Mouse (Mus musculus) cerebellum, adult 9-10 months (tissue): ENCODE measurements around the gene Babam1.
A peak's percentile ranks its signal among the peaks of the same experiment; 100 is the strongest.

ENCODE experiments used
- DNase-seq: peaks from one replicate; pipeline ENCODE4 v3.0.0; 2022

Babam1 gene

GRCm38 (mm10) chr8:71381971-71382961 is 14.4 kb upstream of the Babam1 start:
- peak; percentile 86 for DNase-seq

DNA sequence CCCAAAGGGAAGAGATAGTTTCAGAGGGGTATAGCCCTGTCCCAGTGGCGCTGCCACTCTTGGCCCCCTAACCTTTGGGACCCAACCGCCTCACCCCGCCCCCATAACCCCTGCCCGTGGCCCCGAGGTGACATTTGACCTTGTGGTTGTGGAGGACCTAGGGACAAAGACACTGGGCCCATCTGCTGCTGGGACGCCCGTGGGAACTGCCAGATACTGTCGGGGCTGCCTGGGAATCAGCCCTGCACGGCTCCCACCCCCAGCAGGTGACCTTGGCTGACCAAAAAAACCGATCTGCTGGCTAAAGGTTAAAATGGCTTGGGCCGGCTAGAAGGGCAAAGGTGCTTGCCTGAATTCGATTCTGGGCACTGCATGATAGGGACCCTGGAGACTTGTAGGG is 13.3 kb upstream of the Babam1 start:
- DNase-seq: peak; percentile 42

GRCm38 (mm10) chr8:71383860-71384259 is 12.8 kb upstream of the Babam1 start:
- DNase-seq: no peak

DNA sequence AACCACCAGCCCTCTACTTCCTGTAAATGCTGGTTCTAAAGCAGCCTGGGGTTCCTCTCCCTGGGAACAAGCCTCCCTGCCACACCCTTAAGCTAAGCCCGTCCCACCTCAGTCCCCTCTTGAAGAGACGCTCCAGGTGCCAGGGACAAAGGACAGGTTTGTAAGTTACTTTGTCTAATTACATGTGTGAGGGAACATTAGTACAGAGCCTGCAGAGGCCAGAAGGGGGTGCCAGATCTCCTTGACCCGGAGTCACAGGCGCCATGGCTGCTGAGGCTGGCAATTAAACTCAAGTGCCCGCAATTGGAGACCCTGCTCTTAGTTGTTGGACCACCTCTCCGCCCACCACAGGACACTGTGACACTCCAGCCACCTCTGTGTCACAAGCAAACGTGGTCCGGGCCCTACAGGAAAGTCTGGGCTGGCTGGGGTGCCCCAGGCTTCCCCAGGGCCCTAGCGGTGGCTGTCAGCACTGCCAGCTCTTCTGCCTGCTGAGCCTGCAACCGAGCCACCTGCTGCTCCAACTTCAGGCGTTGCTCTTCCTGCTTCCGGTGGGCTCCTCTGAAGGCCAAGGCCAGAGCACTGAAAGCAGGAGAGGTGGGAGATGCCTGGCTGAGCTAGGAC is 11.3 kb upstream of the Babam1 start:
- no peak for DNase-seq

GRCm38 (mm10) chr8:71388267-71388666 is 8.4 kb upstream of the Babam1 start:
- DNase-seq: no peak

DNA sequence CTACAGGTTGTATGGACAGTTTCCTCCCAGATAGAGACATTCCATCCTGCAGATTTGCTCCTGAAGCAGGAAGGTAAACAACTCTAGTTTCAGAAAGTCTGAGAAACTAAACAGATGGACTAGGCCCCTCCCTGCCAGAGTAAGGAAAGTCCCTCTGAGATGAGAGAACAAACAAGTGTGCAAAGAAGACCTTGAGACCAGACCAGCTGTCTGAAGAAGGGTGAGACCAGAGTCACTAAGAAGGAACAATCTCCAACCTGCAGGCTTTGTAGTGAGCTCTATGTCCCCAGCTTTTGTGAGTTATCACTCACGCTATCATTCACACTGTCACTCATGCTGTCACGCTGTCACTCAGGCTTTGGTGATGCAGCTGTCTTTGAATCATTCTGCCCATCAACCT is 5.0 kb upstream of the Babam1 start:
- DNase-seq: no peak

- no peak for DNase-seq
Measured at GRCm38 (mm10) chr8:71392391-71392790, 4.3 kb upstream of the Babam1 start.

GRCm38 (mm10) chr8:71392871-71393270 is 3.8 kb upstream of the Babam1 start:
- no peak for DNase-seq

DNA sequence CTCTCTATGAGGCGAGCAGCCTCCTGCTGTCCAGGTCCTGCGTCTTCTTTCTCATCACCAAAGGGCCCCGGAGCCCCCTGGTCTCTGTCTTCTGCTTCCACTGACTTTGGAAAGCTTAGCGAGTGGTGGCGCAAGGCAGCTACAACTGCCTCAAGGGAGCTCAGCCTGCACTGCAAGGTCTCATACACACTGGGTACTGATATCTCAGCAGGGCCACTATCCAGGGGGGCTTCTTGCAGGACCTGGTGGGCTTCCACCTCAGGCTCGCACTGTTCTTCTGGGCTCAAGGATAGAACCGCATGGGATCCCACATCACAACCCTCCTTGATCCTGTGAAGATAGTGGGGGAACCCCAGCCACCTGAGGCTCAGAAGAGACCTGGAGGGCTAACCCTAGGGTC is 2.2 kb upstream of the Babam1 start:
- no peak for DNase-seq

GRCm38 (mm10) chr8:71395071-71395470 is 1.6 kb upstream of the Babam1 start:
- peak; percentile 52 for DNase-seq

DNA sequence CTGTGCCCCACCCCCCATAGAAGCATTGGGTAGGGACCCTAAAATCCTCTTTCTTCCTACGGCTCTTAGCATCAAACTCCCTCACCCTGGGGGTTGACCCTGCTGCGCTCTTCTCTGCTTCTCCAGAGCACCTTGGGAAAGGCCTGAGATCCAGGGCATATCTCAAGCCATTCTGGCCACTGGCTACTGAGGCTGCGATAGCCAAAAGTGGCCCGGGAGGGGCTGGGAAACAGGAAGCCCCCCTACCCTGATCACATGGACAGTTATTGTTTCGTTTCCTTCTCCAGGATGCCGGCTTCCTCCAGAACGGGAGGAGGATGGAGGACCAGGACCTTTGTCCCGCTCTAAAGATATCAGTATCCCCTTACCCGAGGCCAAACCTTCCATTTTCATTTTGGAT is 1.0 kb upstream of the Babam1 start, which contains the start of gene Ushbp1:
Gene Ushbp1, minus strand, starts transcription at position 174 of the 400 bp plus-strand sequence.
- peak; percentile 61 for DNase-seq

DNA sequence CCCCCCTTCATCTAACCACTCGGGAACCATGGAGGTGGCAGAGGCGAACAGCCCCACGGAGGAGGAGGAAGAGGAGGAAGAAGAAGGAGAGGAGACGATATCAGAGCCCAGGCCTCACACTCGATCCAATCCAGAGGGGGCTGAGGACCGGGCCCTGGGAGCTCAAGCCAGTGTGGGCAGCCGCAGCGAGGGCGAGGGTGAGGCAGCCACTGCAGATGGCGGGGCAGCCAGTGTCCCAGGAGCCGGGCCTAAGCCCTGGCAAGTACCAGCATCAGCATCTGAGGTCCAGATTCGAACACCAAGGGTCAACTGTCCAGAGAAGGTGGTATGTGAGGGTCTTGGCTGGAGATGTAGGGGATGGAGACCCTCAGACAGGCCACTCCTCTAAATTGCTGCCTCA is 1.0 kb downstream of the Babam1 start:
- DNase-seq: peak; percentile 47

DNA sequence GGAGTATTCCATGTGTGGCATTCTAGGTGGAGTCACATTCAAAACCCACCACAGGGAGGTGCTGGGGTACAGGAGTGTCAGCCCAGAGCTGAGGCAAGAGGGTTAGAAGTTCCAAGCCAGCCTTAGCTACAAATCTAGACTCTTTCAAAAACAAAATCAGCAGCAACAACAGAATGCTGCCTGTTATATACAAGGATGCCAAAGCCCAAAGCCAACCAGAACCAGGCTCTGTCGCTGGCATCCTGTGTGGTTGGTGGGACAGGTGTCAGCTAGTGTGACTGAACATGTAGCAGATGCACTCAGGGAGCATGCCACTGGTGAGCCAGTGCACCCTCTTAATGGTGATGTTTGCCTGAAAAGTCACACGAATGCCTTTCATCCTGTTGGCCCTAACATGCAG is 4.2 kb downstream of the Babam1 start:
- DNase-seq: no peak

DNA sequence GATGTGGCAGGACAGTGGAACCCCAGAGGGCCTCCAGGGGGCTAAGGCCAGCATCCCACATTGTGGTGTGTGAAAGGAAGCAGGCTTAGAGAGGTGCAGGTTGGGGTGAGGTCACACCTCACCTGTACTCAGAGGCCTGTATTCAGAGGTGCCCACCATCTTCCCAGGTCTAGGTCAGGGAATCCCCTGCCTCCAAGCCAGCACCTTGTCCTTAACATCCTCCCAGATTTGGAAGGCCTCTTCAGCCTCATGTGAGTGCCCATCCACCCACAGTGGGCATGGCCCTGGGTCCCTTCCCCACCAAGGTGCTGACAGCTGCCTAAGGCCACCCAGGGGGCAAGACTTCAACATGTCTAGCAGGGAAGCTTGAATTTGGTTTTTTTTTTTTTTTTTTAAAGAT is 4.8 kb downstream of the Babam1 start:
- DNase-seq: no peak

DNA sequence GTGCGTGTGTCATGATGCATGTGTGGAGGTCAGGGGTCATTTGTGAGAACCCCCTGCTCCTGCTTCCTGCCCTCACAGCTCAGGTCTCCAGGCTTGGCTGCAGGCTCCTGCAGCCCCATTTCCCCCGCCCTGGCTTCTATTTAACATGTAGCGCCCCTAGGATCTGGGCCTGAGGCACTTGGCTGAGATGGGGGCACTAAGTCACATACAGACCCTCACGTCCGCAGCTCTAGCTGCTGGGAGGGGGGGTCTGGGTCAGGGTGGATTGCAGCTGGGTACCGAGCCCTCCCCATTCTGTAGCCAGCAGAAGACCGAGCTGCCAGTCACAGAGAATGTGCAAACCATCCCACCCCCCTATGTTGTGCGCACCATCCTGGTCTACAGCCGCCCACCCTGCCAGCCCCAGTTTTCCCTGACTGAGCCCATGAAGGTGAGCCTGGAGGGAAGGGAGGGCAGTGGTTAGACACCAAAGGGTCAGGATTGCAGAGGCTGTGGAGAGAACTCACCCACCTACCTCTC is 5.8 kb downstream of the Babam1 start:
- DNase-seq: peak; percentile 17

DNA sequence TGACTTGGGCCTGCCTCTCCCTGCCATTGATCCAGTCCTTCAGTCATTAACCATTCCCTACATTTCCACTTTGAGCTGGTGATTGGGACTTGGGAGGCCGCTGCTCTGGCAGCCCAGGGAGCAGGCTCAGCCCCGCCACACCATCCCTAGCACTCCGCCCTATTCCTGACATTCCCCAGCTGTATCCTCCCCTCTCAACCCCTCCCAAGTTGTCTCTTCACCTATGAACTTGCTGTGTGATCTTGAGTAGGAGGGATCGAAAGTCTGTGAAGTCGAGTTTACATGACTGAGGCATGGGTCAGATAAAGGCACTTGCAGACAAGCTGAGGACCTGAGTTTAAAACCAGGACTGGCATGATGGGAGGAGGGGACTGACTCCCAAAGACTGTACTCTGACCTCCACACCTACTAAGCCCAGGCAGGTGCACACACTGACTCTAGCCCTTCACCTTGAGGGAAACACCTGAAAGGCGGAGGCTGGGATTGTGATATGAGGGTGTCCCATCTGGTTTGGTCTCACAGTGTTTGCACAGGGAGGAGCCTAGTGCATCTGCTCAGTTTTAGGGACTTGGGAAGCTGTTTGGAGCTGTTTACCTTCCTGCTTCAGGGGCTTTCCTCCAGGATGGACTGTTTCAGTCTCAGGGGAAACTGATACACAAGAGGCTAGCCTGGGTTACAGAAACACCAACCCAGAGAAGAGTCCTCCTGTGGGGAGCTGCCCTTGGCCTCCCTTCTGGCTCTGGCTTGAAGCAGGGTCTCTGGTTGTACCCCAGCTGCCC is 6.6 kb downstream of the Babam1 start:
- DNase-seq: no peak

DNA sequence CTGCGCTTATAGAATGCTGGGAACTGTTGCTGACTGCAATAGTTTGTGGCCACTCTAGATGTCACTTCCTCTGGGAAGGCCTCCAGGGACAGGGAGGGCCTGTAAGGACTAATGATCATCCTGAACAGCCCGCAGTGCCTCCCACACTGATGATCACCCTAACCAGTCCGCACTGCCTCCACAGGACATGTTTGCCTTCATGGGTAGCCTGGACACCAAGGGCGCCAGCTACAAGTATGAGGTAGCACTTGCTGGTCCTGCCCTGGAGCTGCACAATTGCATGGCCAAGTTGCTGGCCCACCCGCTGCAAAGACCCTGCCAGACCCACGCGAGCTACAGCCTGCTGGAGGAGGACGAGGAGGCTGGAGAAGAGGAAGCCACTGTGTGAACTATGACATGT is 7.3 kb downstream of the Babam1 start:
- peak; percentile 16 for DNase-seq

GRCm38 (mm10) chr8:71404951-71405351 is 8.3 kb downstream of the Babam1 start:
- DNase-seq: peak; percentile 43

GRCm38 (mm10) chr8:71405401-71406098 is 8.9 kb downstream of the Babam1 start, which contains the start of gene Ankle1:
Gene Ankle1 (plus strand): TSS chr8:71406010.
- DNase-seq: peak; percentile 94

DNA sequence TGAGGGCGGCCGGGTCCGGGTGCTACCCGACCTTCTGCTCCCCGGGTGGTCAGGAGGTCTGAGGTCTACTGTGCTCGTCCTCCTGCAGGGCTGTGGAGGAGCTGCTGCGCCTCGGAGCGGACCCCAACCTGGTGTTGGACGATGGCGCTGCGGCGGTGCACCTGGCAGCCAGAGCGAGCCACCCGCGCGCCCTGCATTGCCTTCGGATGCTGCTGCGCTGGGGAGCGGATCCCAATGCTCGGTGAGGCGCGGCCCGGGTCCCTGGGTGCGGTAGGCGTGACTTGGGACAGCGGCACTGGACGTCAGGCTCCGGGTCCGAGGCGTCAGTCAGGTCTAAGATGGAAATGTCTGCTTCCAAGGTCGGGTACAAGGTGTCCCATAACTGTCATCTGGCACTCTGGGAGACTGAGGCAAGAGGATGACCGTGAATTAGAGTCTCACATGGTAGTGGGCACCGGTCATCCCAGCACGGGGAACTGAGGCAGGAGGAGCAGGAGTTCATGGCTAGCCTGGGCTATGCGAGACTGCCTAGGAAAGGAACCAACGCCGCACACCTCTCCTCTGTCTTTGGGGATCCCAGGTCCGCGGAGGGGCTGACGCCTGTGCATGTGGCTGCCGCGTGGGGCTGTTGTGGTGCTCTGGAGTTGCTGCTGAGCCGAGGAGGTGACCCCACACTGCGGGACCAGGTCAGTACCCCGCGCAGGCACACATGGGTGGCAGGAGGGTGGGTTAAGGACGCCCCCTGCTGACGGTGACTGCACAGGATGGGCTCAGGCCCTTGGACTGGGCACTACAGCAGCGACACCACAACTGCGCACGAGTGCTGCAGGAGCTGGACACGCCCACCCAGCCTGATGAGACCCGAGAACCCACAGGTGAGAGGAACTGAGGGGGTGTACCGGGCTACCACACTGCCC is 9.7 kb downstream of the Babam1 start:
- DNase-seq: peak; percentile 57

DNA sequence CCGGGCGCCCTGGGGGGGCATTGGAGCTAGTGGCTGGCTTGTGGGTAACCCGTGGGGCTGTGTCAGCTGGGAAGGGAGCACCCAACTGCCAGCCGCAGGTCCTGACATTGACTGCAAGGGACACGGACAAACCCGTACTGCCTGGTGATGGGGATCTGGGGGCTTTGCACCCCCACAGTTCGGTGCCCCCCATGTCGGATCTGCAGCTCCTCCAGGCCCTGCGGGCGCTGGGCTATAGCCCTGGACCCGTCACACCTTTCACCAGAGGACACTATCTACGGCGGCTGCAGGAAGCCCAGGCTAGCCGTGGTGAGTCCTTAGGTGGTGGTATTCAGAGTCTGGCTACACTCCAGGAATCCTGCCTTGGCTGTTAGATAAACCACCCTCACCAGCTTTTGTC is 10.8 kb downstream of the Babam1 start:
- DNase-seq: peak; percentile 19
